Mouse (Mus musculus) frontal cortex, adult 2 months (tissue): ENCODE data around the gene Maco1. TPM values are rescaled to one million over a fixed set of nuclear protein-coding genes. Genes with fewer than 3 reads are reported as not detected.
"Not testable (repeated sequence)": the region's sequence is repeated elsewhere in the genome, so short reads cannot be mapped to it uniquely, and the experiment has no call there.

Experiments
- DNase-seq, 2 experiments: peaks; one replicate each; pipeline ENCODE4 v3.0.0; 2022; ENCODE audit warnings: low spot score in 1 of 2; ENCODE audit errors: extremely low spot score in 1 of 2
- polyA plus RNA-seq: library from polyadenylated mRNA; depleted of rRNA; stranded (reverse); fragments of >200 nt; gene quantifications from 2 replicates; pipeline ENCODE4 v1.2.3, GENCODE M21; 2012

Gene Maco1
- polyA plus RNA-seq, 1 experiment: 52.5 TPM

GRCm38 (mm10) chr4:134862996-134863395 is 9.9 kb upstream of the Maco1 start:
- DNase-seq: no peak

DNA sequence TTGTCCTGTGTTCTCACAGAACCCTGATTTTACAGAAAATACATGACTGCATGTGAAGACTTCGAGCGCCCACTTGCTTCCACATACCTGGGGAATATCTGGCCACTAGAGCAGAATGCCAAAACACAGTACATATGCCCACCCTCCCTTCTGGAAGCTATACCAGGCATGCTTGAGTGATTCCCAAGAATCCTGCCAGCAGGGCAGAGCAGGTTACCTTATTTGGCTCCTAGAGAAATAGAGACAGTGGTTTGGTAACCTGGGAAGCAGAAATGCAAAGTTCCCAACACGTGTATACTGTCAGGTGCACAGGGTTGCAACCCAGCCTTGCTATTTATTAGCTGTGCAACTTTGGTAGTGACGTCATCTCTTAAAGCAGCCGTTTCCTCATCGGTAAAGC is 8.7 kb upstream of the Maco1 start:
- no peak for DNase-seq

- DNase-seq: no peak
Observed at GRCm38 (mm10) chr4:134858494-134858893, 5.3 kb upstream of the Maco1 start.

DNA sequence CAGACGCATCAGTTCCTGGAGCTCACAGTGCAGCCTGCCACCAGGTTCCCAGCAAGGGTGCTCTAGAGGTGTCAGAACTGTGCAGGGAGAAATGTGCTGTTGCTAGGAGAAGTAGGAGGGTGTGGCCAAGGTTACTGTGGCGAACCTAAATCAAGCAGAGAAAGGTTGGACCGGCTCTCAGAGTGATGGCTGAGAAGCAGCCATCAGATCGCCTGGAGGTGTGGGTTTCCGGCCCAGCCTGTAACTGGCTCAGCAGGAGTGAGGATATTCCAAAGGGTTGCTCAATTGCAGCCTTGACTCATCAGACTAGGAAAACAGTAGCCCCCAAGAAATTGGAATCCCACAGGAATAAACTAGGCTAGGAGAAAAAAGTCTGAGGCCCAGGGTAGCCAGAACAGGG is 3.4 kb upstream of the Maco1 start:
- peak in 1 of 2 experiments; percentile 21 for DNase-seq

- no peak for DNase-seq
Observed at GRCm38 (mm10) chr4:134856056-134856455, 2.9 kb upstream of the Maco1 start.

GRCm38 (mm10) chr4:134855371-134855770 is 2.2 kb upstream of the Maco1 start:
- DNase-seq: no peak

DNA sequence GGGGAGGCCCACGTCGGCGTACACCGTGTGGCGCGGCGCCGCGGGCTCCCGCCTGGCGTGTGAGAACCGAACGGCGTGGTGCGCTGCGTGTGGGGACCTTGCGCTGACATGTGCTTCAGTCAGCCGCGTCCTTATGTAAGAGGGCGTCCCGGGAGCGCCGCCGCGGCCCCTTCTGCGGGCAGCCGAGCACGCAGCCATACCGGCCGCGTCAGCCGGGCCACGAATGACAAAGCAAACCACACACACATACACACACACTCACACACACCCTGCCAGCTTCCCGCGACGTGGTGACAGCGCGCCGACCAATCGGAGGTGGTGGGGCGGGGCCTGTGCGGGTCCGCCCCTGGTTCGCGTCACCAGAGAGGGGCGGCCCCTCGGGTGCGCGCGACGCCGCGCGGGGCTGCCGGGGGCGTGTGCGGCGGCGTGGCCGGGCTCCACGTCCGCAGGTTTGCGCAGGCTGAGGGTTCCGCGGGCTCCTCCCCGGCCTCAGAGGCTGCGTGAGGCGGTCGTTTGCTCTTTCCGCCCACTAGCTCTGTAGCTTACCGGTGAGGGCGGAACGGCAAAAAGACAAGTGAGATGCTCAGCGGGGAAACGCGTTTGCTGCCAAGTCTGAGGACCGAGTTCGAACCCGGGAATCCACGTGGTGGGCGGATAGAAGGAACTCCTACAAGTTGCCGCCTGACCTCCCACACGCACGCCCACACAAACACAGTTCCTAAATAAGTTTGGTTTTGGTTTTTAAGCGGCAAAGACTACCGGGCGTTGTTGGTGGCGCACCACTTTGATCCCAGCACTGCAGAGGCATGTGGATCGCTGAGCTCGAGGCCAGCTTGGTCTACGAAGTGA is 716 bp upstream of the Maco1 start:
- DNase-seq: peak; percentile 88 to 92

- peak in 1 of 2 experiments; percentile 15 for DNase-seq
Observed at GRCm38 (mm10) chr4:134852438-134853255, 498 bp downstream of the Maco1 start.

GRCm38 (mm10) chr4:134851876-134852275 is 1.3 kb downstream of the Maco1 start:
- DNase-seq: peak in 1 of 2 experiments; percentile 10

GRCm38 (mm10) chr4:134851236-134851635 is 1.9 kb downstream of the Maco1 start:
- DNase-seq: no peak

DNA sequence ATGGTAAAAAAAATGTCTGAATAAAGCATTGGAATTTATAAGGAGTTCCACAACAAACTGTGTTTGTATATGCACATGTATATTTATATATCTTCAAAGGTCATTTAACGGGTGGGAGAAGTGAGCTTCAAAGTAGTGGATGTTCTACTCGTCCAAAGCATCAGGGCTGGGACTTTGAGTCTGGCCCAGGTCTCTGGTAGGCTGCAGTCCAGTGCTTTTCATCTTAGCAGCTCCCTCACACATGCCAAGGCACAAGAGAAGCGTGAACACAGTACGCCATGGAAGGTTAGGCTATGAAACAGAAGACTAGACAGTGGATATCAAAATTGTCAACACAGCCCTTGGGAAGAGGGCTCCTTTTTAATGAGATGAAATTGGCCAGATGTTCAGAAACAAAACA is 2.6 kb downstream of the Maco1 start:
- no peak for DNase-seq

GRCm38 (mm10) chr4:134847587-134847986 is 5.6 kb downstream of the Maco1 start:
- DNase-seq: no peak

- DNase-seq: no peak
Observed at GRCm38 (mm10) chr4:134843566-134843965, 9.6 kb downstream of the Maco1 start.

DNA sequence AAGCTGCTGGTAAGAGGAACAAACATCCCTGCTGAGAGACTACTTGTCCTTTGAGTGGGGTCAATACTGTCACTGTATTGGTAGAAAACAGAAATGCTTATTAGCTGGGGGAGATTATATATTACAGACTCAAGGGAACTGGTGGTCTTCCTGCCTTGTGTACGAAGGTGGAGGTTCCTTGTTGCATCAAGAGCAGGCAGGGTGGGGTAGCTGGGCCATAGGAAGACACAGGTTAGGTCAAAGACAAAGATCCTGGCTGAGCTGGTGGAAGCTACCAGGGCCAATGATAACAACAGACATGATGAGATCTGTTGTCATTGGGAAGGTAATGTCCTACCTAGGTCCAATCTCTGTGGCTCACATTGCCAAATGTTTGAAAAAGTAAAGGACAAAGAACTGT is 12.9 kb downstream of the Maco1 start:
- no peak for DNase-seq

GRCm38 (mm10) chr4:134838706-134839105 is 14.4 kb downstream of the Maco1 start:
- DNase-seq: not testable (repeated sequence)

GRCm38 (mm10) chr4:134838221-134838620 is 14.9 kb downstream of the Maco1 start:
- no peak for DNase-seq

GRCm38 (mm10) chr4:134835486-134835885 is 17.7 kb downstream of the Maco1 start:
- no peak for DNase-seq

GRCm38 (mm10) chr4:134831934-134832333 is 21.2 kb downstream of the Maco1 start:
- DNase-seq: no peak

DNA sequence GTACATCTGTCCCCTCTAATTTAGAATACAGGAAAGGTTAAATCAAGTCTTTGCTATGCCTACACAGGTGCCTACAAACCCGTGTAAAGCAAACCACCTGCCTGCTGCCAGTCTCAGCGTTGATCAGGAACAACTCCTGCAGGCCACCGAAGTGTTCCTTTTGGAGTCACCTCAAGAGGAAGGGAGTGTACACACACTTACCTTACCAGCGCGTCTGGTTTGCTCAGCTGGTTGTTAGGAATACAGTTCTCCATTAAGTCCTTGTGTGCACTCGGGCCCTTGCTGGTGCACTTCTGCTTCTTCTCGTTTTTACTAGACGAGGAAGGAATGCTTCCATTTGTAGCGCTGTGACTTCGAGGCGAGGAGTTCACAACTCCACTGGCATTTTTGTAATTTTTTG is 25.3 kb downstream of the Maco1 start:
- DNase-seq: no peak

GRCm38 (mm10) chr4:134826348-134826747 is 26.8 kb downstream of the Maco1 start:
- DNase-seq: no peak

DNA sequence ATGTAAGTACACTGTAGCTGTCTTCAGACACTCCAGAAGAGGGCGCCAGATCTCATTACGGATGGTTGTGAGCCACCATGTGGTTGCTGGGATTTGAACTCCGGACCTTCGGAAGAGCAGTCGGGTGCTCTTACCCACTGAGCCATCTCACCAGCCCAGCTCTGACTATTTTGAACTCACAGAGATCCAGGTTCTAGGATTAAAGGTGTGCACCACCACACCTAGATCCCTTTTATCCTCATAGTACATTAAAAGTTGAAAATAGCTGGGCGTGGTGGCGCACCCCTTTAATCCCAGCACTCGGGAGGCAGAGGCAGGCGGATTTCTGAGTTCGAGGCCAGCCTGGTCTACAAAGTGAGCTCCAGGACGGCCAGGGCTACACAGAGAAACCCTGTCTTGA is 27.3 kb downstream of the Maco1 start:
- DNase-seq: not testable (repeated sequence)

DNA sequence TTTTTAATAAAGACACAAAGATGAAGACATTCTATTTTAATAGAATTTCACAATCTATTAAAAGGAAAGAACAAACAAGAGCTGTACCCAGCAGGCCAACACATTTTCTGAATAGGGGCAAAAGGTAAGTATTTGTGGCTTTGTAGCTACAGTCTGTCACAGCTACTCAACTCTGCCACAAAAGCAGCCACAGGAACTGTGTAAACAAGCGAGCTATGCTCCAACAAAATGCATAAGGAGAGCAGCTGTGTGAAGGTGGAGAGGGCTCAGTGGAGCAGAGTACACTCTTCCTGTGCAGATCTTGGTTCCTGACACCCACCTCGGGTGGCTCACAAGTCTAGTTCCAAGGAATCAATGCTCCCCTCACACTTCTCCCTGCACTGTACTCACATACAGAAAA is 29.6 kb downstream of the Maco1 start:
- DNase-seq: peak in 1 of 2 experiments; percentile 23
